Comparison of ENCODE assay signal across 24 mouse cellular contexts in genomic region chr2:120281221-120281620, GRCm38 (mm10). TPM values are rescaled to one million over a fixed set of nuclear protein-coding genes. Genes with fewer than 3 reads are reported as not detected.
DNase-seq lines count a peak whose midpoint lies in the region; ATAC-seq and TF ChIP-seq lines count a peak whose summit lies in the region.
"Had no signal": no experiment of that assay in that cellular context is flagged by ENCODE, and none has a peak within 500 bp of the region (broad histone marks: within the 10 kb centered on the region; RNA-seq: fewer than 3 reads in every experiment).

No protein-coding gene starts in this region.

- no peak for TF ChIP-seq EP300 in liver, postnatal 0 days (IDR thresholded peaks at IDR 0.05; ENCODE audit: low read depth)
- TF ChIP-seq EP300 in CH12.LX (IDR thresholded peaks at IDR 0.05; ENCODE audit: low read length): no peak

- in situ Hi-C loops in CH12.LX (cut with MboI; ENCODE audit: low pct_ligation_motif_present, low pct_unique_long_range_greater_than_20kb, low sequenced_read_pairs): loop anchor here (25.0 kb wide), 1 partner anchor 194 kb away; no protein-coding TSS in a partner anchor

- no peak overlapping the region for H3K27ac ChIP-seq in heart, embryonic 10.5 days
- no peak overlapping the region for H3K27ac ChIP-seq in liver, postnatal 0 days (ENCODE audit: low read depth)
- no peak overlapping the region for H3K27ac ChIP-seq in liver, embryonic 12.5 days
- no peak overlapping the region for H3K27ac ChIP-seq in CH12.LX (ENCODE audit: insufficient read depth, low read depth)
- H3K27ac ChIP-seq: hindbrain, embryonic 13.5 days; liver, embryonic 13.5 days had no signal

- no peak overlapping the region for H3K4me3 ChIP-seq in heart, embryonic 10.5 days
- H3K4me3 ChIP-seq in liver, postnatal 0 days (ENCODE audit: low read depth, low read length): no peak overlapping the region
- no peak overlapping the region for H3K4me3 ChIP-seq in liver, embryonic 12.5 days
- H3K4me3 ChIP-seq in CH12.LX (replicated peaks in 1 of 3; ENCODE audit: low read depth in 2 of 3, low read length in 2 of 3, poor library complexity in 1 of 3): no peak overlapping the region
- H3K4me3 ChIP-seq: hindbrain, embryonic 13.5 days; liver, embryonic 13.5 days had no signal

- TF ChIP-seq POLR2A in CH12.LX (IDR thresholded peaks at IDR 0.05; ENCODE audit: low read depth, low read length): no peak

- no peaks in the 10 kb centered on the region for H3K9me3 ChIP-seq in heart, embryonic 10.5 days
- H3K9me3 ChIP-seq in liver, postnatal 0 days (ENCODE audit: low read length): no peaks in the 10 kb centered on the region
- no peaks in the 10 kb centered on the region for H3K9me3 ChIP-seq in liver, embryonic 12.5 days (replicated peaks)
- no peaks in the 10 kb centered on the region for H3K9me3 ChIP-seq in CH12.LX (replicated peaks; ENCODE audit: low read length)
- H3K9me3 ChIP-seq: hindbrain, embryonic 13.5 days; liver, embryonic 13.5 days had no signal

- H3K4me2 ChIP-seq in liver, postnatal 0 days (ENCODE audit: low read depth, low read length): no peak overlapping the region
- no peak overlapping the region for H3K4me2 ChIP-seq in liver, embryonic 12.5 days
- no peak overlapping the region for H3K4me2 ChIP-seq in CH12.LX (ENCODE audit: insufficient read depth, low read depth, poor library complexity, severe bottlenecking)
- H3K4me2 ChIP-seq: hindbrain, embryonic 13.5 days; liver, embryonic 13.5 days; midbrain, embryonic 11.5 days had no signal

- TF ChIP-seq CTCF in liver, postnatal 0 days (IDR thresholded peaks at IDR 0.05; ENCODE audit: low read depth): peak; percentile 41
- peak; percentile 17 to 74; a peak in 3 of 4 replicates for TF ChIP-seq CTCF in CH12.LX (conservative IDR thresholded peaks at IDR 0.05 in 1 of 2, IDR thresholded peaks at IDR 0.05 in 1 of 2; ENCODE audit: low read depth in 2 of 2, low read length in 2 of 2)

- no peak overlapping the region for H3K9ac ChIP-seq in liver, postnatal 0 days (replicated peaks)
- H3K9ac ChIP-seq in liver, embryonic 12.5 days: no peak overlapping the region
- no peak overlapping the region for H3K9ac ChIP-seq in CH12.LX (ENCODE audit: insufficient read depth, low read depth)
- H3K9ac ChIP-seq: hindbrain, embryonic 13.5 days; liver, embryonic 13.5 days had no signal

- ATAC-seq in liver, postnatal 0 days: no peak
- no peak for ATAC-seq in liver, embryonic 12.5 days
- no peak for ATAC-seq in erythroblast, adult 5-6 weeks (replicated peaks; ENCODE audit: low FRiP score, poor library complexity, severe bottlenecking)
- ATAC-seq: CD4-positive, CD25-positive, alpha-beta regulatory T cell, adult 4 months; forebrain, embryonic 14.5 days; Patski had no signal

- 0 out of 2 replicates have a peak, but pooled peaks cover 3% of the 10 kb centered on the region for H3K4me1 ChIP-seq in heart, embryonic 10.5 days
- no peaks in the 10 kb centered on the region for H3K4me1 ChIP-seq in liver, postnatal 0 days (ENCODE audit: insufficient read depth)
- H3K4me1 ChIP-seq in liver, embryonic 12.5 days: 0 out of 2 replicates have a peak, but pooled peaks cover 3% of the 10 kb centered on the region
- H3K4me1 ChIP-seq in CH12.LX (ENCODE audit: control insufficient read depth in 1 of 2, insufficient read depth in 2 of 2): peaks cover 0 to 3% of the 10 kb centered on the region in 2 experiments; a peak in 1 of 4 replicates
- H3K4me1 ChIP-seq: hindbrain, embryonic 13.5 days; liver, embryonic 13.5 days had no signal

- peak; percentile 61 for TF ChIP-seq RAD21 in CH12.LX (IDR thresholded peaks at IDR 0.05; ENCODE audit: low read depth, low read length)

- no peaks in the 10 kb centered on the region for H3K27me3 ChIP-seq in heart, embryonic 10.5 days (ENCODE audit: insufficient read depth, poor library complexity, severe bottlenecking)
- no peaks in the 10 kb centered on the region for H3K27me3 ChIP-seq in liver, postnatal 0 days (ENCODE audit: insufficient read depth, low read length)
- H3K27me3 ChIP-seq in liver, embryonic 12.5 days (replicated peaks): no peaks in the 10 kb centered on the region; the same call in 1 of the 2 replicates
- H3K27me3 ChIP-seq in CH12.LX (replicated peaks): no peaks in the 10 kb centered on the region
- H3K27me3 ChIP-seq: hindbrain, embryonic 13.5 days; liver, embryonic 13.5 days had no signal

- dilution Hi-C loops in CH12.LX (cut with MboI; ENCODE audit: extremely low pct_ligation_motif_present, extremely low pct_unique_long_range_greater_than_20kb, low sequenced_read_pairs): no loop called here

- 59% methylated on average over 3 of the region's 3 CpGs for WGBS in heart, embryonic 10.5 days
- WGBS in liver, postnatal 0 days (ENCODE audit: insufficient replicate concordance): 51% methylated on average over 3 of the region's 3 CpGs
- WGBS in liver, embryonic 12.5 days (ENCODE audit: insufficient replicate concordance): 38% methylated on average over 3 of the region's 3 CpGs

- peak; percentile 14 for DNase-seq in heart, postnatal 4 days
- no peak for DNase-seq in heart, embryonic 10.5 days (ENCODE audit: low spot score)
- DNase-seq in liver, postnatal 0 days: no peak
- DNase-seq in CH12.LX (ENCODE audit: extremely low read depth) (peak; percentile 29), adipocyte (ENCODE audit: low spot score) (peak; percentile 18)
- DNase-seq in Muller cell, postnatal 12 days (ENCODE audit: inconsistent ontology term): no peak
- DNase-seq: cerebellum, postnatal 10 days; kidney, adult 11 months; kidney, postnatal 10 days; liver, embryonic 13.5 days; right cerebral cortex, postnatal 25 days; thymus, postnatal 4 days had no signal

- H3K36me3 ChIP-seq in heart, embryonic 10.5 days: no peaks in the 10 kb centered on the region
- H3K36me3 ChIP-seq in liver, postnatal 0 days (replicated peaks; ENCODE audit: insufficient read depth, low read length): no peaks in the 10 kb centered on the region
- H3K36me3 ChIP-seq in liver, embryonic 12.5 days: no peaks in the 10 kb centered on the region
- no peaks in the 10 kb centered on the region for H3K36me3 ChIP-seq in CH12.LX (replicated peaks in 1 of 2; ENCODE audit: control insufficient read depth in 1 of 2, insufficient read depth in 1 of 2, low read length in 1 of 2)
- H3K36me3 ChIP-seq: hindbrain, embryonic 13.5 days; liver, embryonic 13.5 days had no signal

- no peaks in the 10 kb centered on the region for H3K79me2 ChIP-seq in CH12.LX (replicated peaks; ENCODE audit: control insufficient read depth, extremely low read depth, insufficient read depth, poor library complexity, severe bottlenecking)

TF ChIP-seq in CH12.LX, 34 proteins besides CTCF, POLR2A, EP300 and RAD21:
- TF ChIP-seq TCF12 (IDR thresholded peaks at IDR 0.05; ENCODE audit: low read depth, low read length): no peak
- TF ChIP-seq SMC3 (IDR thresholded peaks at IDR 0.05; ENCODE audit: low read depth, low read length): peak; percentile 61
- TF ChIP-seq ELF1 (IDR thresholded peaks at IDR 0.05; ENCODE audit: low read depth, low read length): no peak

RNA-seq across cellular contexts. Expression of gene Pla2g4d, which starts 7.8 kb away (rescaled TPM):
- not detected for total RNA-seq in heart, postnatal 4 days (2021)
- polyA plus RNA-seq in heart, embryonic 10.5 days (2016; fragmentation: Nextera tagmentation; extraction: Ambion mirVana): 0.04 TPM in 1 of 2 replicates, not detected in the other
- not detected in 2 replicates for polyA plus RNA-seq in liver, postnatal 0 days (2015; fragmentation: Nextera tagmentation; extraction: Ambion mirVana)
- not detected in 2 replicates for polyA plus RNA-seq in liver, embryonic 12.5 days (2016; fragmentation: Nextera tagmentation; extraction: Ambion mirVana)
- not detected in 2 replicates for total RNA-seq in CH12.LX (2012; rRNA removed)
- not detected in 2 replicates for total RNA-seq in CH12.LX (2014; rRNA removed)
- polyA plus RNA-seq in CH12.LX (2012; ENCODE audit: insufficient read length, low read depth): not detected in 2 replicates
- not detected in 2 replicates for total RNA-seq in erythroblast, adult 5-6 weeks (2015; ENCODE audit: low replicate concordance)
- total RNA-seq in erythroblast, adult 5-6 weeks (2017; ENCODE audit: low replicate concordance): not detected in 2 replicates
- total RNA-seq: granulocyte monocyte progenitor cell, adult 5-6 weeks; left cerebral cortex, postnatal 25 days had no signal
- polyA plus RNA-seq: CD4-positive, CD25-positive, alpha-beta regulatory T cell, adult 4 months; forebrain, embryonic 14.5 days; heart, embryonic 16.5 days; hindbrain, embryonic 13.5 days; liver, embryonic 13.5 days; neural tube, embryonic 14.5 days; Patski had no signal

RNA-seq across cellular contexts. Expression of gene Pla2g4f, which starts 32.7 kb away (rescaled TPM):
- total RNA-seq in heart, postnatal 4 days (2021): not detected
- polyA plus RNA-seq in heart, embryonic 10.5 days (2016; fragmentation: Nextera tagmentation; extraction: Ambion mirVana): 0.05 TPM in 1 of 2 replicates, not detected in the other
- not detected in 2 replicates for polyA plus RNA-seq in liver, postnatal 0 days (2015; fragmentation: Nextera tagmentation; extraction: Ambion mirVana)
- 0.05 TPM in 1 of 2 replicates, not detected in the other for polyA plus RNA-seq in liver, embryonic 12.5 days (2016; fragmentation: Nextera tagmentation; extraction: Ambion mirVana)
- total RNA-seq in CH12.LX (2012; rRNA removed) (0.84 and 1.3 TPM in 2 replicates), CH12.LX (2014; rRNA removed) (not detected in 2 replicates)
- polyA plus RNA-seq in CH12.LX (2012; ENCODE audit: insufficient read length, low read depth): 0.30 and 0.34 TPM in 2 replicates
- total RNA-seq in erythroblast, adult 5-6 weeks (2015; ENCODE audit: low replicate concordance): not detected in 2 replicates
- not detected in 2 replicates for total RNA-seq in erythroblast, adult 5-6 weeks (2017; ENCODE audit: low replicate concordance)
- total RNA-seq: granulocyte monocyte progenitor cell, adult 5-6 weeks; layer of hippocampus, postnatal 10 days; left cerebral cortex, postnatal 25 days had no signal
- polyA plus RNA-seq: forebrain, embryonic 14.5 days; hindbrain, embryonic 13.5 days; liver, embryonic 13.5 days; midbrain, embryonic 11.5 days; neural tube, embryonic 14.5 days; Patski had no signal

RNA-seq across cellular contexts. Expression of gene Pla2g4e, which starts 36.1 kb away (rescaled TPM):
- total RNA-seq in heart, postnatal 4 days (2021): 1 to 10 TPM; 3.0 to 3.8 TPM
- polyA plus RNA-seq in heart, embryonic 10.5 days (2016; fragmentation: Nextera tagmentation; extraction: Ambion mirVana): 0.52 and 0.54 TPM in 2 replicates
- polyA plus RNA-seq in liver, postnatal 0 days (2015; fragmentation: Nextera tagmentation; extraction: Ambion mirVana): not detected in 2 replicates
- not detected in 2 replicates for polyA plus RNA-seq in liver, embryonic 12.5 days (2016; fragmentation: Nextera tagmentation; extraction: Ambion mirVana)
- total RNA-seq in CH12.LX (2012; rRNA removed) (not detected in 2 replicates), CH12.LX (2014; rRNA removed) (not detected in 2 replicates)
- polyA plus RNA-seq in CH12.LX (2012; ENCODE audit: insufficient read length, low read depth): not detected in 2 replicates
- not detected in 2 replicates for total RNA-seq in erythroblast, adult 5-6 weeks (2015; ENCODE audit: low replicate concordance)
- not detected in 2 replicates for total RNA-seq in erythroblast, adult 5-6 weeks (2017; ENCODE audit: low replicate concordance)
- total RNA-seq: granulocyte monocyte progenitor cell, adult 5-6 weeks had no signal
- polyA plus RNA-seq: CD4-positive, CD25-positive, alpha-beta regulatory T cell, adult 4 months; liver, embryonic 13.5 days had no signal

Comparison
In these comparisons a context has a peak if more than half of its experiments do, and no peak if none do; other contexts are left out.
1. DNase-seq: peak in heart, postnatal 4 days (single experiment), CH12.LX (single experiment) and adipocyte (single experiment); none in heart, embryonic 10.5 days (single experiment), liver, postnatal 0 days (single experiment) and Muller cell, postnatal 12 days (single experiment).